Mouse (Mus musculus) stomach, embryonic 16.5 days (tissue): ENCODE measurements at regions not wholly inside any gene's neighbourhood (a gene's known extent, or its start where the extent isn't known, plus 50 kb on each side); places are given as distances from the start of the nearest gene placed in this dataset.

ENCODE experiments used
- ATAC-seq: fragments of 200-750 bp; cut with Nextera tagmentation; 2 replicates; pipeline ENCODE4 v1.8.0; 2017; ENCODE audit warnings: moderate number of reproducible peaks, moderate TSS enrichment; ENCODE audit not compliant: insufficient read depth, low FRiP score
- H3K27ac ChIP-seq: fragments of 300-500 bp; sonication (generic); 2 replicates; pipeline ENCODE4 v1.5.1; 2014; ENCODE audit warnings: low read length
- H3K27me3 ChIP-seq: fragments of 300-500 bp; sonication (generic); 2 replicates; pipeline ENCODE4 v1.6.1; 2014; ENCODE audit warnings: low read length, control low read depth, mixed read lengths; ENCODE audit not compliant: control insufficient read depth, insufficient read depth
- H3K36me3 ChIP-seq: fragments of 300-500 bp; sonication (generic); 2 replicates; pipeline ENCODE4 v1.6.1; 2014; ENCODE audit warnings: low read length; ENCODE audit not compliant: control insufficient read depth, insufficient read depth
- H3K4me1 ChIP-seq: fragments of 300-500 bp; sonication (generic); 2 replicates; pipeline ENCODE4 v1.6.1; 2014; ENCODE audit warnings: low read length, control low read depth, mixed read lengths; ENCODE audit not compliant: control insufficient read depth, insufficient read depth
- H3K4me2 ChIP-seq: fragments of 300-500 bp; sonication (generic); 2 replicates; pipeline ENCODE4 v1.6.1; 2014; ENCODE audit warnings: low read depth, low read length, mixed read lengths
- H3K4me3 ChIP-seq: fragments of 300-500 bp; sonication (generic); replicated peaks from 2 replicates; pipeline ENCODE4 v1.5.1; 2014; ENCODE audit warnings: mild to moderate bottlenecking, low read length
- H3K9ac ChIP-seq: fragments of 300-500 bp; sonication (generic); 2 replicates; pipeline ENCODE4 v1.6.1; 2014; ENCODE audit warnings: low read length
- H3K9me3 ChIP-seq: fragments of 300-500 bp; sonication (generic); replicated peaks from 2 replicates; pipeline ENCODE4 v1.6.1; 2016; ENCODE audit warnings: low read length, control low read depth; ENCODE audit not compliant: control insufficient read depth
- WGBS: fragments of 180-500 bp; shearing (Covaris S2); extraction: QIAGEN DNeasy Blood & Tissue Kit; methylation state at CpG from one replicate; pipeline ENCODE4 v1.1.7; 2014; 5-methylcytosine and 5-hydroxymethylcytosine counted together

- no peak for ATAC-seq
- Histone ChIP-seq H3K4me3 (no peak overlapping the region), H3K9me3 (no peaks in the 10 kb centered on the region), H3K9ac (no peak overlapping the region), H3K27me3 (no peaks in the 10 kb centered on the region), H3K27ac (no peak overlapping the region), H3K4me2 (no peak overlapping the region), H3K36me3 (no peaks in the 10 kb centered on the region), H3K4me1 (no peaks in the 10 kb centered on the region)
- WGBS, result 67% methylated on average over 8 of the region's 8 CpGs
These were observed 186.8 kb downstream of the Stk31 start for GRCm38 (mm10) chr6:49582040-49582707.

GRCm38 (mm10) chr6:49586553-49586952, 191.1 kb downstream of the Stk31 start:
- Histone ChIP-seq H3K9me3 (no peaks in the 10 kb centered on the region), H3K4me1 (no peaks in the 10 kb centered on the region), H3K27me3 (no peaks in the 10 kb centered on the region), H3K4me2 (no peak overlapping the region), H3K9ac (no peak overlapping the region), H3K4me3 (no peak overlapping the region), H3K36me3 (no peaks in the 10 kb centered on the region), H3K27ac (no peak overlapping the region)
- no peak for ATAC-seq
- WGBS, result 59% methylated on average over 5 of the region's 5 CpGs

GRCm38 (mm10) chr6:49588677-49589076, 193.3 kb downstream of the Stk31 start:
- 90% methylated on average over 3 of the region's 3 CpGs for WGBS

GRCm38 (mm10) chr6:49590927-49591631, 195.7 kb downstream of the Stk31 start:
- Histone ChIP-seq H3K27ac (no peak overlapping the region), H3K4me2 (no peak overlapping the region), H3K27me3 (no peaks in the 10 kb centered on the region), H3K4me1 (no peaks in the 10 kb centered on the region), H3K9ac (no peak overlapping the region), H3K9me3 (no peaks in the 10 kb centered on the region), H3K4me3 (no peak overlapping the region), H3K36me3 (no peaks in the 10 kb centered on the region)
- ATAC-seq, result no peak
- 82% methylated on average over 7 of the region's 7 CpGs for WGBS

More at GRCm38 (mm10) chr6:49588677-49589076, 193.3 kb downstream of the Stk31 start:
- no peaks in the 10 kb centered on the region for H3K4me1 ChIP-seq
- no peak overlapping the region for H3K27ac ChIP-seq
- no peaks in the 10 kb centered on the region for H3K9me3 ChIP-seq
- H3K36me3 ChIP-seq, result no peaks in the 10 kb centered on the region
- H3K9ac ChIP-seq, result no peak overlapping the region
- no peaks in the 10 kb centered on the region for H3K27me3 ChIP-seq
- no peak overlapping the region for H3K4me2 ChIP-seq
- no peak overlapping the region for H3K4me3 ChIP-seq
- ATAC-seq, result no peak

GRCm38 (mm10) chr6:49591632-49592000, 196.2 kb downstream of the Stk31 start:
- WGBS, result 78% methylated on average over 2 of the region's 2 CpGs
- Histone ChIP-seq H3K27ac (no peak overlapping the region), H3K9ac (no peak overlapping the region), H3K27me3 (no peaks in the 10 kb centered on the region), H3K4me2 (no peak overlapping the region), H3K4me3 (no peak overlapping the region), H3K4me1 (no peaks in the 10 kb centered on the region), H3K36me3 (no peaks in the 10 kb centered on the region), H3K9me3 (no peaks in the 10 kb centered on the region)
- no peak for ATAC-seq

GRCm38 (mm10) chr6:49592676-49593075, 197.3 kb downstream of the Stk31 start:
- Histone ChIP-seq H3K4me2 (no peak overlapping the region), H3K9ac (no peak overlapping the region), H3K36me3 (no peaks in the 10 kb centered on the region), H3K27ac (no peak overlapping the region), H3K27me3 (no peaks in the 10 kb centered on the region), H3K4me1 (no peaks in the 10 kb centered on the region), H3K4me3 (no peak overlapping the region), H3K9me3 (no peaks in the 10 kb centered on the region)
- no peak for ATAC-seq
- WGBS, result 82% methylated on average over 5 of the region's 5 CpGs

- H3K27me3 ChIP-seq, result no peaks in the 10 kb centered on the region
- WGBS, result 72% methylated on average over 1 of the region's 1 CpGs
- ATAC-seq, result no peak
- H3K4me3 ChIP-seq, result no peak overlapping the region
- H3K9me3 ChIP-seq, result no peaks in the 10 kb centered on the region
- no peaks in the 10 kb centered on the region for H3K4me1 ChIP-seq
- no peak overlapping the region for H3K27ac ChIP-seq
- H3K4me2 ChIP-seq, result no peak overlapping the region
- no peaks in the 10 kb centered on the region for H3K36me3 ChIP-seq
- no peak overlapping the region for H3K9ac ChIP-seq
These were observed 207.8 kb downstream of the Stk31 start for GRCm38 (mm10) chr6:49603201-49603600.

- H3K9ac ChIP-seq, result no peak overlapping the region
- H3K4me3 ChIP-seq, result no peak overlapping the region
- no peaks in the 10 kb centered on the region for H3K27me3 ChIP-seq
- no peaks in the 10 kb centered on the region for H3K4me1 ChIP-seq
- no peak overlapping the region for H3K4me2 ChIP-seq
- H3K36me3 ChIP-seq, result no peaks in the 10 kb centered on the region
- H3K9me3 ChIP-seq, result no peaks in the 10 kb centered on the region
- no peak overlapping the region for H3K27ac ChIP-seq
- ATAC-seq, result no peak
- 68% methylated on average over 3 of the region's 3 CpGs for WGBS
These were observed 208.4 kb downstream of the Stk31 start for GRCm38 (mm10) chr6:49603844-49604243.

- H3K9ac ChIP-seq, result no peak overlapping the region
- H3K4me3 ChIP-seq, result no peak overlapping the region
- H3K4me1 ChIP-seq, result no peaks in the 10 kb centered on the region
- no peak for ATAC-seq
- H3K4me2 ChIP-seq, result no peak overlapping the region
- H3K27ac ChIP-seq, result no peak overlapping the region
- H3K9me3 ChIP-seq, result no peaks in the 10 kb centered on the region
- WGBS, result 0% methylated on average over 1 of the region's 1 CpGs
- H3K27me3 ChIP-seq, result no peaks in the 10 kb centered on the region
- H3K36me3 ChIP-seq, result no peaks in the 10 kb centered on the region
These were observed 210.6 kb downstream of the Stk31 start for GRCm38 (mm10) chr6:49606028-49606427.
